Mouse (Mus musculus): ENCODE data around the gene Cstl1.

GRCm38 (mm10) chr2:148754310-148754846, 4.2 kb downstream of the Cstl1 start:
- no peak for TF ChIP-seq CTCF (IDR thresholded peaks at IDR 0.05; ENCODE audit: extremely low read depth, insufficient read depth, low read length)
- TF ChIP-seq POLR2A (IDR thresholded peaks at IDR 0.05; ENCODE audit: extremely low read depth, insufficient read depth, low read length), result no peak

Data from cortical plate, adult 2 months (tissue).